8 mouse cellular contexts compared by ENCODE assay signal in the genomic region with DNA sequence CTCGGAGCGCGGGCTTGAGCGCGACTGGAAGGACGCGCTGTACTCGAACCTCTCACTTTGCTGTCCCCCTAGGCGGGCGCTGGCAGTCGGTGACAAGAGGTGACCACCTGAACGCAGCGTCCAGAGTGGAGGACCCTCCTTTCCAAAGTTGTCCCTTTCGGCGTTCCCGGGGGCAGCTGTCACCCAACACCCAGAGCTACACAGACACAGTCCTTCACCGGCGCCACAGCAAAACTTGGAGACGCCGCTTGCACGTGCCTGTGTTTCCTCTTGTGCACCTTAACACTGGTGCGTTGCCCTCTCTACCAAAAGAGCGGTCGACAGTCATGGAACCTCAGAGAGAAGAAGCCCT. TPM values are rescaled to one million over a fixed set of nuclear protein-coding genes. Genes with fewer than 3 reads are reported as not detected.
A peak's percentile ranks its signal among the peaks of the same experiment; 100 is the strongest.
DNase-seq lines count a peak whose midpoint lies in the region; ATAC-seq and TF ChIP-seq lines count a peak whose summit lies in the region.

No protein-coding gene starts in this region.

- no peak overlapping the region for H3K27ac ChIP-seq in thymus, adult 2 months (ENCODE audit: control insufficient read depth, insufficient read depth, low read length)
- no peak overlapping the region for H3K27ac ChIP-seq in liver, embryonic 16.5 days (ENCODE audit: low read length)

- 0 out of 2 replicates have a peak, but pooled peaks have one; percentile 15 for ATAC-seq in cerebellum, adult (ENCODE audit: insufficient number of reproducible peaks, low FRiP score, low TSS enrichment)
- peak; percentile 11; the same call in 1 of the 2 replicates for ATAC-seq in liver, embryonic 16.5 days (ENCODE audit: low read depth)

- no peak for TF ChIP-seq CTCF in thymus, adult 2 months (IDR thresholded peaks at IDR 0.05; ENCODE audit: borderline replicate concordance, control insufficient read depth, extremely low read depth, insufficient read depth, low read length, poor library complexity)

- no peaks in the 10 kb centered on the region for H3K36me3 ChIP-seq in thymus, adult 2 months (ENCODE audit: control insufficient read depth, insufficient read depth, low read length)
- H3K36me3 ChIP-seq in liver, embryonic 16.5 days (ENCODE audit: control insufficient read depth, insufficient read depth) = no peaks in the 10 kb centered on the region

- peak overlapping the region; percentile 84 for H3K4me2 ChIP-seq in liver, embryonic 16.5 days (ENCODE audit: low read depth, low read length)

- H3K9ac ChIP-seq in liver, embryonic 16.5 days (ENCODE audit: low read depth, low read length) = peak overlapping the region; percentile 79

- 0 out of 2 replicates have a peak, but pooled peaks cover 3% of the 10 kb centered on the region for H3K4me1 ChIP-seq in thymus, adult 2 months (replicated peaks; ENCODE audit: control insufficient read depth, insufficient read depth, low read length)
- H3K4me1 ChIP-seq in liver, embryonic 16.5 days (ENCODE audit: control insufficient read depth, low read depth, low read length) = peaks cover 24% of the 10 kb centered on the region

- WGBS in thymus, adult 2 months = 2% methylated on average over 24 of the region's 24 CpGs
- WGBS in liver, embryonic 16.5 days (ENCODE audit: insufficient replicate concordance) = 1% methylated on average over 24 of the region's 24 CpGs

- H3K27me3 ChIP-seq in thymus, adult 2 months (ENCODE audit: control insufficient read depth, insufficient read depth, low read length) = no peaks in the 10 kb centered on the region
- peaks cover 9% of the 10 kb centered on the region; the same call in 1 of the 2 replicates for H3K27me3 ChIP-seq in liver, embryonic 16.5 days (ENCODE audit: control insufficient read depth, insufficient read depth, low read depth, low read length)

- H3K4me3 ChIP-seq in thymus, adult 2 months (ENCODE audit: control insufficient read depth, insufficient read depth, low read length) = peak overlapping the region; percentile 77
- peak overlapping the region; percentile 75 for H3K4me3 ChIP-seq in liver, embryonic 16.5 days (ENCODE audit: low read depth, low read length)

- no peak for DNase-seq in cerebellum, adult 9-10 months
- no peak for DNase-seq in thymus, adult 2 months
- DNase-seq in thymus, postnatal 0 days (ENCODE audit: low spot score) = no peak
- no peak for DNase-seq in embryo, embryonic 9.5 days (ENCODE audit: extremely low spot score)
- DNase-seq in spleen, postnatal 4 days (ENCODE audit: low spot score in 2 of 2) = no peak
- no peak for DNase-seq in spleen, adult 18-20 months

- TF ChIP-seq POLR2A in thymus, adult 2 months (IDR thresholded peaks at IDR 0.05; ENCODE audit: control insufficient read depth, extremely low read depth, insufficient read depth, low read length, poor library complexity) = no peak

- no peaks in the 10 kb centered on the region for H3K9me3 ChIP-seq in liver, embryonic 16.5 days (replicated peaks; ENCODE audit: control insufficient read depth, low read length)

RNA-seq across cellular contexts. Expression of a gene that starts 0.3 kb away (rescaled TPM):
- 16.8 TPM in 2 replicates for polyA plus RNA-seq in thymus, adult 2 months (2012; rRNA removed)
- 25.0 and 26.6 TPM in 2 replicates for polyA plus RNA-seq in thymus, postnatal 0 days (2015; fragmentation: Nextera tagmentation; extraction: Ambion mirVana)
- 9.5 and 10.6 TPM in 2 replicates for polyA plus RNA-seq in liver, embryonic 16.5 days (2015; fragmentation: Nextera tagmentation; extraction: Ambion mirVana)

RNA-seq across cellular contexts. Expression of a gene that starts 30.7 kb away (rescaled TPM):
- 2.3 and 2.7 TPM in 2 replicates for polyA plus RNA-seq in thymus, adult 2 months (2012; rRNA removed)
- 5.3 and 6.1 TPM in 2 replicates for polyA plus RNA-seq in thymus, postnatal 0 days (2015; fragmentation: Nextera tagmentation; extraction: Ambion mirVana)
- polyA plus RNA-seq in liver, embryonic 16.5 days (2015; fragmentation: Nextera tagmentation; extraction: Ambion mirVana) = 20.1 and 24.5 TPM in 2 replicates
